19 mouse cellular contexts compared by ENCODE assay signal in genomic region chr15:77116139-77116722, GRCm38 (mm10).
DNase-seq lines count a peak whose midpoint lies in the region; ATAC-seq and TF ChIP-seq lines count a peak whose summit lies in the region.
"Had no signal": no experiment of that assay in that cellular context is flagged by ENCODE, and none has a peak within 500 bp of the region (broad histone marks: within the 10 kb centered on the region; RNA-seq: fewer than 3 reads in every experiment).

No protein-coding gene starts in this region.

- no peak for TF ChIP-seq CTCF in heart, adult 2 months (IDR thresholded peaks at IDR 0.05)

- TF ChIP-seq POLR2A in heart, adult 2 months (IDR thresholded peaks at IDR 0.05; ENCODE audit: insufficient read depth, low read depth, low read length) = no peak

- intact Hi-C loops in heart, adult 2 months (cut with DNase I) = no loop called here
- intact Hi-C loops in heart, postnatal 10 days (cut with DNase I) = no loop called here

- H3K9me3 ChIP-seq in heart, embryonic 16.5 days (replicated peaks; ENCODE audit: control insufficient read depth, low read length) = no peaks in the 10 kb centered on the region
- H3K9me3 ChIP-seq: embryonic facial prominence, embryonic 10.5 days; forebrain, embryonic 10.5 days; hindbrain, embryonic 15.5 days; midbrain, embryonic 10.5 days had no signal

- H3K4me1 ChIP-seq in heart, adult 2 months (ENCODE audit: control insufficient read depth, insufficient read depth, low read length) = peaks cover 5% of the 10 kb centered on the region
- peaks cover 29% of the 10 kb centered on the region for H3K4me1 ChIP-seq in heart, embryonic 16.5 days (ENCODE audit: control insufficient read depth, insufficient read depth, low read length)

- no peak for ATAC-seq in heart, embryonic 16.5 days (replicated peaks; ENCODE audit: extremely low read depth, insufficient read depth, low FRiP score)
- ATAC-seq: CD4-positive, CD25-positive, alpha-beta regulatory T cell, adult 4 months; forebrain, embryonic 16.5 days had no signal

- 81% methylated on average over 9 of the region's 9 CpGs for WGBS in heart, adult 2 months
- 75% methylated on average over 9 of the region's 9 CpGs for WGBS in heart, embryonic 16.5 days

- H3K27me3 ChIP-seq in heart, adult 2 months (ENCODE audit: control insufficient read depth, insufficient read depth, low read length) = no peaks in the 10 kb centered on the region
- no peaks in the 10 kb centered on the region for H3K27me3 ChIP-seq in heart, embryonic 16.5 days (ENCODE audit: control insufficient read depth, insufficient read depth, low read length)
- H3K27me3 ChIP-seq: hindbrain, embryonic 15.5 days had no signal

- peak overlapping the region; percentile 66; the same call in 1 of the 2 replicates for H3K27ac ChIP-seq in heart, adult 2 months
- peak overlapping the region; percentile 74; the same call in 1 of the 2 replicates for H3K27ac ChIP-seq in heart, embryonic 16.5 days (ENCODE audit: low read length)
- H3K27ac ChIP-seq: embryonic facial prominence, embryonic 10.5 days; forebrain, embryonic 10.5 days; gastrocnemius, adult 2 months; hindbrain, embryonic 15.5 days; kidney, postnatal 0 days; midbrain, embryonic 10.5 days had no signal

- H3K79me2 ChIP-seq in heart, adult 2 months (replicated peaks; ENCODE audit: control insufficient read depth, insufficient read depth, low read length) = peaks cover 6% of the 10 kb centered on the region

- H3K36me3 ChIP-seq in heart, adult 2 months (ENCODE audit: control insufficient read depth, insufficient read depth, low read length) = peaks cover 27% of the 10 kb centered on the region
- peaks cover 22% of the 10 kb centered on the region for H3K36me3 ChIP-seq in heart, embryonic 16.5 days (ENCODE audit: control insufficient read depth, insufficient read depth)

- no peak for TF ChIP-seq EP300 in heart, adult 2 months (IDR thresholded peaks at IDR 0.05; ENCODE audit: insufficient read depth, low read depth, low read length)

- no peak overlapping the region for H3K9ac ChIP-seq in heart, adult 2 months (ENCODE audit: low read depth, low read length)
- no peak overlapping the region for H3K9ac ChIP-seq in heart, embryonic 16.5 days (ENCODE audit: low read length)
- H3K9ac ChIP-seq: hindbrain, embryonic 15.5 days had no signal

- no peak overlapping the region for H3K4me2 ChIP-seq in heart, embryonic 16.5 days (ENCODE audit: low read depth, low read length)
- H3K4me2 ChIP-seq: hindbrain, embryonic 15.5 days had no signal

- no peak overlapping the region for H3K4me3 ChIP-seq in heart, adult 2 months
- H3K4me3 ChIP-seq in heart, embryonic 16.5 days (ENCODE audit: low read length) = no peak overlapping the region
- H3K4me3 ChIP-seq: embryonic facial prominence, embryonic 10.5 days; forebrain, embryonic 10.5 days; gastrocnemius, adult 2 months; hindbrain, embryonic 15.5 days; midbrain, embryonic 10.5 days had no signal

- no peak for DNase-seq in heart, adult 2 months
- no peak for DNase-seq in heart, adult 18-20 months
- no peak for DNase-seq in heart, postnatal 10 days
- peak; percentile 59 for DNase-seq in right cerebral cortex, adult 18-20 months
- no peak for DNase-seq in right cerebral cortex, postnatal 14 days
- DNase-seq in telencephalon, adult 2 months (ENCODE audit: low read depth, low spot score) = peak; percentile 23
- DNase-seq: adrenal gland, postnatal 25 days; cerebellum, adult 11 months; gastrocnemius, adult 2 months; lung, postnatal 4 days; spleen, adult 18-20 months had no signal

Comparison
In these comparisons a context has a peak if more than half of its experiments do, and no peak if none do; other contexts are left out.
1. DNase-seq: peak in right cerebral cortex, adult 18-20 months (single experiment) and telencephalon, adult 2 months (single experiment); none in heart, adult 2 months (0 of 2), heart, adult 18-20 months (0 of 2), heart, postnatal 10 days (0 of 2) and right cerebral cortex, postnatal 14 days (single experiment).